Mouse (Mus musculus) liver, embryonic 13.5 days (tissue): ENCODE results near the gene Noa1. TPM values are rescaled to one million over a fixed set of nuclear protein-coding genes. Genes with fewer than 3 reads are reported as not detected.

ENCODE experiments used
- ATAC-seq: fragments of 200-750 bp; cut with Nextera tagmentation; 2 replicates; pipeline ENCODE4 v1.8.0; 2017; ENCODE audit warnings: low read depth, mild to moderate bottlenecking, moderate number of reproducible peaks, moderate library complexity
- DNase-seq: peaks from one replicate; pipeline ENCODE4 v3.0.0; 2022
- H3K27ac ChIP-seq: fragments of 300-500 bp; sonication (generic); 2 replicates; pipeline ENCODE4 v1.5.1; 2015; ENCODE audit warnings: moderate library complexity, mild to moderate bottlenecking, inconsistent platforms
- H3K27me3 ChIP-seq: fragments of 300-500 bp; sonication (generic); 2 replicates; pipeline ENCODE4 v1.6.1; 2015; ENCODE audit warnings: mild to moderate bottlenecking, inconsistent platforms
- H3K36me3 ChIP-seq: fragments of 300-500 bp; sonication (generic); 2 replicates; pipeline ENCODE4 v1.6.1; 2015; ENCODE audit warnings: mild to moderate bottlenecking, inconsistent platforms
- H3K4me1 ChIP-seq: fragments of 300-500 bp; sonication (generic); replicated peaks from 2 replicates; pipeline ENCODE4 v1.6.1; 2015; ENCODE audit warnings: inconsistent platforms
- H3K4me2 ChIP-seq: fragments of 300-500 bp; sonication (generic); 2 replicates; pipeline ENCODE4 v1.6.1; 2015; ENCODE audit warnings: inconsistent platforms, mild to moderate bottlenecking, moderate library complexity
- H3K4me3 ChIP-seq: fragments of 300-500 bp; sonication (generic); replicated peaks from 2 replicates; pipeline ENCODE4 v1.5.1; 2015; ENCODE audit warnings: mild to moderate bottlenecking, inconsistent platforms
- H3K9ac ChIP-seq: fragments of 300-500 bp; sonication (generic); 2 replicates; pipeline ENCODE4 v1.6.1; 2015; ENCODE audit warnings: mild to moderate bottlenecking, inconsistent platforms
- H3K9me3 ChIP-seq: fragments of 300-500 bp; sonication (generic); replicated peaks from 2 replicates; pipeline ENCODE4 v1.6.1; 2016; ENCODE audit warnings: inconsistent platforms
- WGBS: fragments of 180-500 bp; shearing (Covaris S2); methylation state at CpG from one replicate; pipeline ENCODE4 v1.1.7; 2015; ENCODE audit not compliant: insufficient replicate concordance; 5-methylcytosine and 5-hydroxymethylcytosine counted together
- polyA plus RNA-seq: library from polyadenylated mRNA; unstranded; fragments of >200 nt; fragmentation: Nextera tagmentation; extraction: Ambion mirVana; gene quantifications from 2 replicates; pipeline ENCODE4 v1.2.1, GENCODE M21; 2015

Noa1 gene
- polyA plus RNA-seq, 1 experiment from 2014 or later = 30.1 TPM

DNA sequence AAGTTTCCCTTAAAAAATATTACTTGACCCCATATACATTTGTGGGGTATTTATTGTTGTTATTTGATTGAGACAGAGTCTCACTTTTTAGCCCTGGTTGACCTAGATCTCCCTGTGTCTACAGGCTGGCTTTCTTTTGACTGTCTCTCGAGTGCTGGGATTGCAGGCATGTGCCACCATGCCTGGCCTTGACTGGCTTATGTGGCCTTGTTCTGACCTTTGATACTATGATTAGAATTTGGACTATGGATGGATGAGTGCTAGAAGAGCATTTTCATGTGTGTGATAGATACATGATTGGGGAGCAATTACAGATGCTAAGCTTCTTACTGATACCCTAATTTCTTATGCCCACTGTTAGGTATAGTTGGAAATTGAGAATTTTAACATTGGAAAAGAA is 15.1 kb upstream of the Noa1 start:
- Histone ChIP-seq H3K36me3 (peaks cover 93% of the 10 kb centered on the region), H3K4me1 (no peaks in the 10 kb centered on the region)
- ATAC-seq = no peak

GRCm38 (mm10) chr5:77314986-77315385 is 5.1 kb upstream of the Noa1 start:
- Histone ChIP-seq H3K27ac (no peak overlapping the region), H3K27me3 (no peaks in the 10 kb centered on the region), H3K4me1 (peaks cover 16% of the 10 kb centered on the region), H3K36me3 (peaks cover 61% of the 10 kb centered on the region), H3K4me3 (no peak overlapping the region), H3K4me2 (no peak overlapping the region), H3K9me3 (no peaks in the 10 kb centered on the region), H3K9ac (no peak overlapping the region)
- ATAC-seq = no peak
- 85% methylated on average over 6 of the region's 6 CpGs for WGBS
- no peak for DNase-seq

More for the DNA sequence above, 15.1 kb upstream of the Noa1 start:
- DNase-seq = no peak
- Histone ChIP-seq H3K9ac (no peak overlapping the region), H3K4me2 (no peak overlapping the region), H3K27me3 (no peaks in the 10 kb centered on the region), H3K27ac (no peak overlapping the region), H3K9me3 (no peaks in the 10 kb centered on the region), H3K4me3 (no peak overlapping the region)
- 65% methylated on average over 1 of the region's 1 CpGs for WGBS

- H3K4me2 ChIP-seq = no peak overlapping the region
- ATAC-seq = no peak
- H3K4me1 ChIP-seq = peaks cover 20% of the 10 kb centered on the region
- H3K9ac ChIP-seq = no peak overlapping the region
- H3K27me3 ChIP-seq = no peaks in the 10 kb centered on the region
- DNase-seq = no peak
- H3K36me3 ChIP-seq = peaks cover 55% of the 10 kb centered on the region
- H3K9me3 ChIP-seq = no peaks in the 10 kb centered on the region
- no peak overlapping the region for H3K4me3 ChIP-seq
- WGBS = 91% methylated on average over 4 of the region's 4 CpGs
- no peak overlapping the region for H3K27ac ChIP-seq
Measured at GRCm38 (mm10) chr5:77314206-77314605, 4.3 kb upstream of the Noa1 start.

DNA sequence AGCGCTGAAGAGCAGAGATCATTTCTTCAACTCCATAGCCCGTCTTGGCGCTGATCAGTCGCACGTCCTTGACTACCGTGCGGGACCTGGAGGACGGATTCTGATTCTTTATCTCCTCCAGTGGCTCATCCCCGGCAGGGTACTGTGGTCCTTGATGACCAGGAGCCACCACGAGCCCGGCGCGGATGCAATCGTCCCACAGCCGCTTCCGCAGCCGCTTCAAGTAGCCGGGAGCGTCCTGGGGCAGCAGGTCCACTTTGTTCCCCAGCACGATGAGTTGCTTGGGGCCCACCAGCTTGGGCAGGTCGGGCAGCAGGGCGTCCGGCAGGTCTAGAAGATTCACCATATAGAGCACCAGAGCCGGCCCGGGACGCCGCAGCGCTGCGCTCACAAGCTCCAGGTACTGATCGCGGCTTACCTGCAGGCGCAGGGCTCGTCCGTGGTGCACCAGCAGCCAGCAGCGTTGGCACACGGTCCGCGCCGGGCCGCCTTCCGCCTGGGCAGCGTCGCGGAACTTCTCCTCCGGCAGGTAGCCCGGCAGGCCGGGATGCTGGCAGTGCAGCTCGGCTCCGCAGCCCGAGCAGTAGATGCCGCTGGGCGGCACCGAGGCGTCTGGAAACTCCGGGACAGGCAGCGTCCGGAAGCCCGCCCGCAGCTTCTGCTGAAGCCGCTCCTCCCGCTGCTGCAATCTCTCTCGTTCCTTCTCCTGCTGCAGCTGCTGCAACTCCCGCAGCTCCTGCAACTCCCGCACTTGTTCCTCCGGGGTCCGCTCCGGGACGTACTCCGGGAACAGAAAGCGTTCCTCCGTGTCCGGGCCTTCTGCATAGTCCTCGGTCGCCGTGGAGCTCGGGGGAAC is 605 bp downstream of the Noa1 start:
- H3K4me2 ChIP-seq = peak overlapping the region; percentile 100
- peaks cover 40% of the 10 kb centered on the region for H3K36me3 ChIP-seq
- H3K9ac ChIP-seq = peak overlapping the region; percentile 90
- under 1% methylated on average over 76 of the region's 76 CpGs for WGBS
- DNase-seq (peak; percentile 44), ATAC-seq (peak; percentile 23)
- no peaks in the 10 kb centered on the region for H3K27me3 ChIP-seq
- H3K27ac ChIP-seq = peak overlapping the region; percentile 89
- H3K9me3 ChIP-seq = no peaks in the 10 kb centered on the region
- peaks cover 40% of the 10 kb centered on the region for H3K4me1 ChIP-seq
- H3K4me3 ChIP-seq = peak overlapping the region; percentile 88

DNA sequence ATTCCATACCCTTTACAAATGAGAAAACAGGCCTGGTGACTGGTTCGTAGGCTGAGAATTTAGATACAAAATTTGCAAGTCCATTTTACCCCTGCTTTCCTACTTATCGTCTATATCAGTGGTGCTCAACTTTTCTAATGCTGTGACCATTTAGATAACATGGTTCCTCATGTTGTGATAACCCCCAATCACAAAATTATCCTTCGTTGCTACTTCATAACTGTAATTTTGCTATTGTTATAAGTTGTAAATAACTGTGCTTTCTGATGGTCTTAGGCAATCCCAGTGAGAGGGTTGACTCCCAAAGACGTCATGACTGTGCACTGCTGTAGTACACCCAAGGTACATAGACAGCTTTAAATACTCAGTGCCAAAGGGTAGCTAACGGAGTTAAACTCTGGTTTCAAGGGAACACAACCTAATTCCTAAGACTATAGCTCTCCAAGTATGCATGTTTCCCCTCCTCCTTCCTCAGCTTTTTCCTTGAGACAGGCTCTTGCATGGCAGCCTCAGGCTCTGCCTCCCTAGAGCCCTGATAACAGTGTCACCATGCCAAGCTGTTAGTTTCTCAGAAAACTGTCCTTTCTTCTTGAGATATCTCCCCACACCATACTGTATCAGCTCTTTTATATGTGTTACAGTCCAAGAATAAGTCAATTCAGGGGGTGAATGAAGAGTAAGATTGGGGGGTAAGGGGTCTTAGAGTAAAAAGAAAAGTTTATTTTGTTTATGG is 1.9 kb downstream of the Noa1 start:
- no peaks in the 10 kb centered on the region for H3K27me3 ChIP-seq
- H3K4me3 ChIP-seq = peak overlapping the region; percentile 88
- H3K4me1 ChIP-seq = peaks cover 40% of the 10 kb centered on the region
- ATAC-seq = no peak
- WGBS = 28% methylated on average over 5 of the region's 5 CpGs
- H3K36me3 ChIP-seq = peaks cover 35% of the 10 kb centered on the region
- no peaks in the 10 kb centered on the region for H3K9me3 ChIP-seq
- no peak for DNase-seq
- H3K4me2 ChIP-seq = peak overlapping the region; percentile 100
- H3K9ac ChIP-seq = peak overlapping the region; percentile 90
- peak overlapping the region; percentile 35 for H3K27ac ChIP-seq

DNA sequence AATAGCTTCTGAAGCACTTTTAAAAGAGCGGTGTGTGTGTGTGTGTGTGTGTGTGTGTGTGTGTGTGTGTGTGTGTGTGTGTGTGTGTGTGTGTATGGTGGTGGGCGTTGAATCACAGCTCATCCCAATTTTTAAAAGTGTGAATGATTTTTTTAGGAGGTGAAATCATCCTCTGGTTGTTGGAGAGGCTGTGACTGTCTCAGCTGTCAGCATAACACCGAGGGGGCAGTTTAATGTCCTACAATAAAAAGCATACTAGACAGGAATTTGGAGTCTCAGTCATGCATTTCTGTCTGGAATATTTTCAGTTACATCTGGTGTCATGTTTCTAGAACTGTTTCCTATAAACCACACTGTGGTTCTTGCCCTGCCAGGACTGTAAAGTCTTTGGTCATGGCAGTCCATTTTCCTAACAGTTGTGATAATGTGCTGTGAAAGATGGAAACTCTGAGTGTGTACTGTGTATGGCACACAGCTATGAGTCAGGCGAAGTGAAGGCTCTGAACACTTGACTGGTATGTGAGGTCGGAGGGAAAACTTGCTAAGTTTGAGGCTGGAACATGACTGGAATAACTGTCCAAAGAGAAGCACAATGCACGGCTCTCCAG is 8.5 kb downstream of the Noa1 start:
- peaks cover 78% of the 10 kb centered on the region for H3K36me3 ChIP-seq
- ATAC-seq = no peak
- 85% methylated on average over 6 of the region's 6 CpGs for WGBS

GRCm38 (mm10) chr5:77299486-77299885 is 10.4 kb downstream of the Noa1 start:
- DNase-seq = no peak
- Histone ChIP-seq H3K36me3 (peaks cover 79% of the 10 kb centered on the region), H3K9me3 (no peaks in the 10 kb centered on the region), H3K27ac (no peak overlapping the region), H3K27me3 (no peaks in the 10 kb centered on the region), H3K9ac (no peak overlapping the region), H3K4me3 (no peak overlapping the region), H3K4me2 (no peak overlapping the region), H3K4me1 (no peaks in the 10 kb centered on the region)
- 76% methylated on average over 2 of the region's 2 CpGs for WGBS
- ATAC-seq = no peak

More for the DNA sequence above, 8.5 kb downstream of the Noa1 start:
- Histone ChIP-seq H3K9ac (no peak overlapping the region), H3K27me3 (no peaks in the 10 kb centered on the region), H3K9me3 (no peaks in the 10 kb centered on the region), H3K4me2 (no peak overlapping the region), H3K4me3 (no peak overlapping the region), H3K27ac (no peak overlapping the region), H3K4me1 (no peaks in the 10 kb centered on the region)
- DNase-seq = no peak

DNA sequence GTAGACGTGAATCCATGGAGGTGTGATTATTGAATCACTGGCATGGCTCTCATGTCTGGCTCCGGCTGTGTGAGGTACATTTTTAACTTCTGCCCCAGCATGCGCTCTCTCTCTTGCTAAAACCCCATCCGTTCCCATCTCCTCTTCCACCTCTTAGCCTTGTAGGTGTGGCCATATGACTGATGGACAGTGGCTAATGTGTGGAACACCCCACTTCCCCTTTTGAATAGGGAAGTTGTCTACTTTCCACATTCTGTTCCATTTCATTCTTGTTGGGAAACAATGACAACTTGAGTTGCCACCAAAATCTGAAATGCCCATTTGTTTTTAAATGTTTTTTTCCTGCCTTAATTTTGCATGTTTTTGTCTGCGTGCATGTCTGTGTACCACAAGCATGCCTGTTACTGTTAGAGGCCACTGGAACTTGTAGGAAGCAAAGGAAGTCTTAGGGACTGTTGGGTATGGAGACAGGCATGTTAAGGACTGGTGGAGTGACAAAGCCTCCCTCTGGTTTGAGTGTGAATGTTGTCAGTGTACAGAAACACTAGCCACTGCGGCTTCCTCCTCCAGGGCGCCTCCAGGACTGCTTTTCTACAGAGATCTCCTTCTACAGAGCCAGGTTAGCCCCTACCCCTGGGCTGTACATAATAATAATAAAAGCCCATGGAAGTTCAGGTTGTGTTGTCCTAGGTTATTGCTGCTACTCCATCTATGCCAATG is 16.9 kb downstream of the Noa1 start:
- no peaks in the 10 kb centered on the region for H3K4me1 ChIP-seq
- H3K27ac ChIP-seq = no peak overlapping the region
- no peak overlapping the region for H3K4me3 ChIP-seq
- 63% methylated on average over 7 of the region's 7 CpGs for WGBS
- no peak overlapping the region for H3K4me2 ChIP-seq
- H3K36me3 ChIP-seq = peaks cover 84% of the 10 kb centered on the region
- no peak overlapping the region for H3K9ac ChIP-seq
- no peaks in the 10 kb centered on the region for H3K27me3 ChIP-seq
- no peak for ATAC-seq
- DNase-seq = no peak
- no peaks in the 10 kb centered on the region for H3K9me3 ChIP-seq

DNA sequence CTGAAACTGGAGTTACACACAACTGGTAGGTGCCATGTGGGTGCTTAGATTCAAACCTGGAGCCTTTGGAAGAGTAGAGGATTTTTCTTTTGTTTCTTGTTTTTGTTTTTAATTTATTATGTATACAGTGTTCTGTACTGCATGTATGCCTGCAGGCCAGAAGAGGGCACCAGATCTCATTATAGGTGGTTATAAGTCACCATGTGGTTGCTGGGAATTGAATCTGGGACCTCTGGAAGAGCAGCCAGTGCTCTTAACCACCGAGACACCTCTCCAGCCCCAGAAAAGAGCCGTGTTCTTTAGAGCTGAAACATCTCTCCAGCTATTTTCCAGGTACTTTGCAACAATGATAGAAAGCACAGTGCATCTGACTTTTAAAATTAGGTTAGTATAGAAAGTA is 19.3 kb downstream of the Noa1 start:
- WGBS = 93% methylated on average over 2 of the region's 2 CpGs

DNA sequence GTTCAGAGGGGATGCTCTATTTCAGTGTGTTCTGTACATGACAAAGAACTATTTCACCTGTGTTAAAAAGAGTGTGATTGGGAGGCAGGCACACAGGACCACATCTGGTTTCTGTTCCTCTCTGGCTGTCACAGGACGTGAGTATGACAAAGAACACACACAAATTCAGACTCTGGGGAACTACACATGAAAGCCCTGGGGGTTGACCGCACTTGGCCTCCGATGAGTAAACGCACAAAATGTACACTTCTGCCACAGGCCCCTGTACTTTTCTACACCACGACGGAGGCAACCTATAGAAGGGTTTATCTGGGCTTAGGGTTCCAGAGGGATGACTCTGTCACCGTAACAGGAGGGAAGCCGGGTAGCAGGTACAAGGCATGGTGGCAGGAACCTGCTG is 20.2 kb downstream of the Noa1 start:
- no peaks in the 10 kb centered on the region for H3K4me1 ChIP-seq
- no peak for DNase-seq
- ATAC-seq = no peak
- H3K27ac ChIP-seq = no peak overlapping the region
- H3K9ac ChIP-seq = no peak overlapping the region
- H3K4me3 ChIP-seq = no peak overlapping the region
- no peaks in the 10 kb centered on the region for H3K27me3 ChIP-seq
- no peaks in the 10 kb centered on the region for H3K9me3 ChIP-seq
- peaks cover 65% of the 10 kb centered on the region for H3K36me3 ChIP-seq
- 80% methylated on average over 8 of the region's 8 CpGs for WGBS
- H3K4me2 ChIP-seq = no peak overlapping the region

More for the DNA sequence above, 19.3 kb downstream of the Noa1 start:
- H3K27ac ChIP-seq = no peak overlapping the region
- H3K9me3 ChIP-seq = no peaks in the 10 kb centered on the region
- no peak overlapping the region for H3K4me2 ChIP-seq
- DNase-seq (no peak), ATAC-seq (no peak)
- peaks cover 69% of the 10 kb centered on the region for H3K36me3 ChIP-seq
- no peaks in the 10 kb centered on the region for H3K4me1 ChIP-seq
- no peak overlapping the region for H3K4me3 ChIP-seq
- no peak overlapping the region for H3K9ac ChIP-seq
- no peaks in the 10 kb centered on the region for H3K27me3 ChIP-seq

DNA sequence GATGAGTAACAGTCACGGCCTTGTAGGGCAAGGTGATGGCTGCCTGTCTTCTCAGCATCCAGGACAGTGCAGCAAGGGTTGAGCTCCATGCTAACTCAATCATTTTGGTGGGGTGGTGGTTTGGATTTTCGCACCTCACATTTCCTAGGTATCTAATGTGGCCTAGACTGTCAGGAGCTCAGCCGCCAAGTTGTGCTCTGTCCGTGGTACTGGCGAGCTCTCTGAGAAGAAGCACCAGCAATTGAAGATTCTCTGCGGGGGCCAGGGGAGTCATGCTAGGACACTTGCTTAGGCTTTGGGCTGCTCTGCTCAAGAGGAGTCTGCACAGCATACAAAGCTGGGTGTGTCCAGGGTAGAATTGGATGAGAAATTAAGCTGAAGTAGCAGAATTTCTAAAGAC is 22.0 kb downstream of the Noa1 start:
- ATAC-seq (no peak), DNase-seq (no peak)

More for the DNA sequence above, 22.0 kb downstream of the Noa1 start:
- Histone ChIP-seq H3K27ac (no peak overlapping the region), H3K9ac (no peak overlapping the region), H3K4me1 (no peaks in the 10 kb centered on the region), H3K4me3 (no peak overlapping the region), H3K9me3 (no peaks in the 10 kb centered on the region), H3K4me2 (no peak overlapping the region), H3K27me3 (no peaks in the 10 kb centered on the region), H3K36me3 (peaks cover 58% of the 10 kb centered on the region)
- WGBS = 79% methylated on average over 6 of the region's 6 CpGs
